Mouse (Mus musculus): Measurements from ENCODE around the gene Tcf7l1. TPM values are rescaled to one million over a fixed set of nuclear protein-coding genes. Genes with fewer than 3 reads are reported as not detected.

Tcf7l1 gene
- polyA plus RNA-seq, 1 experiment, result 5.5 TPM

DNA sequence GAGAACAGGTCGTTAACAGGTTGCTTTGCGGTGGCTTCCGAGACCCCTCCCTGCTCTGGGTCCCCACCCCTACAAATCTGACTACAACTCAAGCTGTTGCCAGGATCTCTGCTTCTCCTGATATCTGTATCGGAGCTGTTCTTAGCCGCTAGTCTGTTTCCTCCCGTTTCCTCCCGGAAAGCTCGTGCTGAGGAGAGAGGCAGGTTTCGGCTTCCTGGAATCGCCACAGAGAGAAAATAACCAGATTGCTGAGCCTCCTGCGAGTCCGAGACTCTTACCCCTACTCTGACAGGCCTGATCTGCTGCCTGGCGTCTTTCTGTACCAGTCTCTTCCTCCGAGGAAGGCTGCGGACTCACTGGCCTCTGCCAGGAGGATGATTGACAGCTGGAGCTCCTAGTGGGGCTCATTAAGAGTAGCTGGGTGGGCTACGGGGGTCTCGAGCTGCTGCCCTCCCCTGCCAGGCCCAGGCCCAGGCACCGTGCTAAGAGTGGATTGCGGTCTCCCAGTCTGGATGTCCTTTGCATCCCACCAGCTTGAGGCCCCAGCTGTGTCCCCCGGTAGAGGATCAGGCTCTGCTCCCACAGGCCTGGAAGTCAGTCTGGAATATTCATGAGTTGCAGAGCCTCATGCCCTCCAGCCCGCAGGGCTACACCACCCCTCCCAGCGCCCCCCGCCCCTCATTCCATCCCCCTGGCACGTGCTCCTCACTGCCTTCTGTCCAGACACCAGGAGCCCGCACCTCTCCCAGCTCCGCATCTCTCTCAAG lies 36.1 kb upstream of the Tcf7l1 start:
- no peak overlapping the region for H3K27ac ChIP-seq (ENCODE audit: insufficient read depth, low read length)
- WGBS, result 7% methylated on average over 26 of the region's 26 CpGs
- TF ChIP-seq POLR2A (IDR thresholded peaks at IDR 0.05; ENCODE audit: borderline replicate concordance, insufficient read depth, low read length) (no peak), CTCF (IDR thresholded peaks at IDR 0.05; ENCODE audit: borderline replicate concordance, insufficient read depth, low read depth, low read length) (no peak)

GRCm38 (mm10) chr6:72813456-72813855 lies 24.4 kb upstream of the Tcf7l1 start:
- no peaks in the 10 kb centered on the region for H3K4me1 ChIP-seq (ENCODE audit: control insufficient read depth, insufficient read depth, low read length)
- no peak for DNase-seq
- H3K27me3 ChIP-seq (ENCODE audit: control insufficient read depth, insufficient read depth, low read length), result no peaks in the 10 kb centered on the region
- no peak for TF ChIP-seq CTCF (IDR thresholded peaks at IDR 0.05; ENCODE audit: borderline replicate concordance, insufficient read depth, low read depth, low read length)
- no peak for TF ChIP-seq POLR2A (IDR thresholded peaks at IDR 0.05; ENCODE audit: borderline replicate concordance, insufficient read depth, low read length)
- 67% methylated on average over 9 of the region's 9 CpGs for WGBS
- H3K4me3 ChIP-seq (replicated peaks; ENCODE audit: insufficient read depth, low read depth, low read length), result no peak overlapping the region
- no peak overlapping the region for H3K27ac ChIP-seq (ENCODE audit: insufficient read depth, low read length)

More for the DNA sequence above, 36.1 kb upstream of the Tcf7l1 start:
- Histone ChIP-seq H3K4me1 (ENCODE audit: control insufficient read depth, insufficient read depth, low read length) (no peaks in the 10 kb centered on the region), H3K4me3 (replicated peaks; ENCODE audit: insufficient read depth, low read depth, low read length) (peak overlapping the region; percentile 55), H3K27me3 (ENCODE audit: control insufficient read depth, insufficient read depth, low read length) (no peaks in the 10 kb centered on the region; the same call in 1 of the 2 replicates)
- no peak for DNase-seq

GRCm38 (mm10) chr6:72810248-72810647 lies 21.2 kb upstream of the Tcf7l1 start:
- Histone ChIP-seq H3K4me1 (ENCODE audit: control insufficient read depth, insufficient read depth, low read length) (no peaks in the 10 kb centered on the region), H3K27me3 (ENCODE audit: control insufficient read depth, insufficient read depth, low read length) (no peaks in the 10 kb centered on the region), H3K27ac (ENCODE audit: insufficient read depth, low read length) (no peak overlapping the region), H3K4me3 (replicated peaks; ENCODE audit: insufficient read depth, low read depth, low read length) (no peak overlapping the region)
- DNase-seq, result no peak
- TF ChIP-seq CTCF (IDR thresholded peaks at IDR 0.05; ENCODE audit: borderline replicate concordance, insufficient read depth, low read depth, low read length) (no peak), POLR2A (IDR thresholded peaks at IDR 0.05; ENCODE audit: borderline replicate concordance, insufficient read depth, low read length) (no peak)
- 17% methylated on average over 7 of the region's 7 CpGs for WGBS

- DNase-seq, result no peak
- TF ChIP-seq CTCF (IDR thresholded peaks at IDR 0.05; ENCODE audit: borderline replicate concordance, insufficient read depth, low read depth, low read length), result no peak
- TF ChIP-seq POLR2A (IDR thresholded peaks at IDR 0.05; ENCODE audit: borderline replicate concordance, insufficient read depth, low read length), result no peak
- WGBS, result 69% methylated on average over 4 of the region's 4 CpGs
- Histone ChIP-seq H3K4me3 (replicated peaks; ENCODE audit: insufficient read depth, low read depth, low read length) (no peak overlapping the region), H3K4me1 (ENCODE audit: control insufficient read depth, insufficient read depth, low read length) (no peaks in the 10 kb centered on the region), H3K27ac (ENCODE audit: insufficient read depth, low read length) (no peak overlapping the region), H3K27me3 (ENCODE audit: control insufficient read depth, insufficient read depth, low read length) (no peaks in the 10 kb centered on the region)
Observed at GRCm38 (mm10) chr6:72809522-72810149, 20.6 kb upstream of the Tcf7l1 start.

DNA sequence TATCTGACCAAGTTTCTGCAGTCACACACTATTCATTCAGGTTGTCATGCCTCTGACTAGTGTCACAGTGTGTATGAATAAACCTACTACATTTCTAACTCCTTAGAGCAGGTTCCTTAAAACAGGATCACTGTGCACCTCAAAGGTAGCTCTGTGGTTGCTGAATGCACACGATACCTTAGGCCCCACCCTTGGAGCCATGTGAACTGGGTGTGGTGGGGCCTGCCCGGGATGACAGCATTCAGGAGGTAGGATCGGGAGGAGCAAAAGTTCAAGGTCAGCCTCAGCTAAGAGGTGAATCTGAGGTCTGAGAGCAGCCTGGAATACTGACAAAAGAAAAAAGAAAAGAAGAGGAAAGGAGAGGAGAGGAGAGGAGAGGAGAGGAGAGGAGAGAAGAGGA lies 19.3 kb upstream of the Tcf7l1 start:
- no peak for DNase-seq
- H3K4me1 ChIP-seq (ENCODE audit: control insufficient read depth, insufficient read depth, low read length), result no peaks in the 10 kb centered on the region
- WGBS, result 72% methylated on average over 3 of the region's 3 CpGs
- no peaks in the 10 kb centered on the region for H3K27me3 ChIP-seq (ENCODE audit: control insufficient read depth, insufficient read depth, low read length)
- no peak overlapping the region for H3K27ac ChIP-seq (ENCODE audit: insufficient read depth, low read length)
- no peak for TF ChIP-seq CTCF (IDR thresholded peaks at IDR 0.05; ENCODE audit: borderline replicate concordance, insufficient read depth, low read depth, low read length)
- no peak for TF ChIP-seq POLR2A (IDR thresholded peaks at IDR 0.05; ENCODE audit: borderline replicate concordance, insufficient read depth, low read length)
- H3K4me3 ChIP-seq (replicated peaks; ENCODE audit: insufficient read depth, low read depth, low read length), result no peak overlapping the region

GRCm38 (mm10) chr6:72803669-72804068 lies 14.6 kb upstream of the Tcf7l1 start:
- H3K4me3 ChIP-seq (replicated peaks; ENCODE audit: insufficient read depth, low read depth, low read length), result no peak overlapping the region
- no peaks in the 10 kb centered on the region for H3K4me1 ChIP-seq (ENCODE audit: control insufficient read depth, insufficient read depth, low read length)
- no peak overlapping the region for H3K27ac ChIP-seq (ENCODE audit: insufficient read depth, low read length)
- no peak for TF ChIP-seq POLR2A (IDR thresholded peaks at IDR 0.05; ENCODE audit: borderline replicate concordance, insufficient read depth, low read length)
- TF ChIP-seq CTCF (IDR thresholded peaks at IDR 0.05; ENCODE audit: borderline replicate concordance, insufficient read depth, low read depth, low read length), result no peak
- no peaks in the 10 kb centered on the region for H3K27me3 ChIP-seq (ENCODE audit: control insufficient read depth, insufficient read depth, low read length)
- no peak for DNase-seq
- 76% methylated on average over 6 of the region's 6 CpGs for WGBS

DNA sequence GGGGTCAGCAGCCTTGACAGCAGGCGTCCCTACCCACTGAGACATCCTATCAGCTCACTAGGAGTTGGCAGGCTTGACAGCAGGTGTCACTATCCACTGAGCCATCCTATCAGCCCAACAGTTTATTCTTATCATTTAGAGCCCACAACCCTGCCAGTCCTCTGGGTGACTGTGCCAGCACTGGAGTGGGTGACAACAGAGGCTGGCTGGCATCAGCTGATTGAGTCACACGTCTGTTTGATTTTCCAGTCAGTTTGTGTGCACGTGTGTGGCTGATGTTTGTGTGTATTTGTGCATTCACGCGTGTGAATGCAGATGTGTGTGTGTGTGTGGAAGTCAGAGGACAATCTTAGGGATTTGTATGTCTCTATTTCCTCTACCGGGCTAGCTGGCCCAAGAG lies 13.1 kb upstream of the Tcf7l1 start:
- H3K27ac ChIP-seq (ENCODE audit: insufficient read depth, low read length), result no peak overlapping the region
- 66% methylated on average over 6 of the region's 6 CpGs for WGBS
- H3K4me3 ChIP-seq (replicated peaks; ENCODE audit: insufficient read depth, low read depth, low read length), result no peak overlapping the region
- TF ChIP-seq POLR2A (IDR thresholded peaks at IDR 0.05; ENCODE audit: borderline replicate concordance, insufficient read depth, low read length) (no peak), CTCF (IDR thresholded peaks at IDR 0.05; ENCODE audit: borderline replicate concordance, insufficient read depth, low read depth, low read length) (no peak)
- H3K27me3 ChIP-seq (ENCODE audit: control insufficient read depth, insufficient read depth, low read length), result no peaks in the 10 kb centered on the region
- H3K4me1 ChIP-seq (ENCODE audit: control insufficient read depth, insufficient read depth, low read length), result no peaks in the 10 kb centered on the region
- no peak for DNase-seq

- Histone ChIP-seq H3K27me3 (ENCODE audit: control insufficient read depth, insufficient read depth, low read length) (no peaks in the 10 kb centered on the region), H3K4me3 (replicated peaks; ENCODE audit: insufficient read depth, low read depth, low read length) (no peak overlapping the region), H3K4me1 (ENCODE audit: control insufficient read depth, insufficient read depth, low read length) (no peaks in the 10 kb centered on the region), H3K27ac (ENCODE audit: insufficient read depth, low read length) (no peak overlapping the region)
- DNase-seq, result no peak
- 37% methylated on average over 2 of the region's 2 CpGs for WGBS
- no peak for TF ChIP-seq CTCF (IDR thresholded peaks at IDR 0.05; ENCODE audit: borderline replicate concordance, insufficient read depth, low read depth, low read length)
- no peak for TF ChIP-seq POLR2A (IDR thresholded peaks at IDR 0.05; ENCODE audit: borderline replicate concordance, insufficient read depth, low read length)
Observed at GRCm38 (mm10) chr6:72800641-72801040, 11.6 kb upstream of the Tcf7l1 start.

Data from cerebellum, adult 2 months (tissue).